Mouse (Mus musculus) layer of hippocampus, adult 9-11 months (tissue): ENCODE measurements at regions not wholly inside any gene's neighbourhood (a gene's known extent, or its start where the extent isn't known, plus 50 kb on each side); places are given as distances from the start of the nearest gene placed in this dataset.

Experiments
- DNase-seq: peaks from one replicate; pipeline ENCODE4 v3.0.0; 2022

DNA sequence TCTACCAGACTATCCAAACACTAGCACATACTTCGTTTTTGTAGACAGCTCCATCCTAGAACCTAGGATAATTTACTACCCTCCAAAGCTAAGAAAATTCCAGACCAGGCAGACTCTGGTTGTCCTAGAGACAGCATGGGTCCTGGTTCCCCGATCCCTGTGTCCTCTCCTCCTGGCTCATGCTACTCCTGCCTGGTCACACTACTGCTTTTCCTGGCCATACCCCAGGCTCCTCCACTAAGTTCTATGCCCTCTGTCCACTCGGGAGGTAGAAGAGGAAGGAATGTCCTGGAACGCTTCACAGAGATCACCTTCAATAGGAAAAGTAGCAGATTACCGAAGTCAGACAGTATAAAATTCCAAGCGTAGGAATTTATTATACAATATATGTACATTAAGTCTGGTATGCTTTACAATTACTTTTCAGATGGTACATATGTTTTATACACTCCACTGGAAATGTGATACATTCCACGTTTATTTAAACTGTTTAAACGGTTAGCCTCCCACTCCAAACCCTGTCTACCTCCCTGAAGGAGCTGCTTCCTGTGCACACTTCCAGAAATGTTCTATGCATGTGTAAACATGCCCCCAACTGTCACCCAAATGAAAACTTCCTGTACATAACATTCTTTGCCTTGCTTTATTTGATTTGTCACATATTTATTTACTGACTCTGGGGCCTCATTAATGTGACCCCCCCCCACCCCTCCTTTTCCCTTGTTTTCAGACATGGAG lies 151.6 kb downstream of the Adamts15 start:
- DNase-seq: no peak

DNA sequence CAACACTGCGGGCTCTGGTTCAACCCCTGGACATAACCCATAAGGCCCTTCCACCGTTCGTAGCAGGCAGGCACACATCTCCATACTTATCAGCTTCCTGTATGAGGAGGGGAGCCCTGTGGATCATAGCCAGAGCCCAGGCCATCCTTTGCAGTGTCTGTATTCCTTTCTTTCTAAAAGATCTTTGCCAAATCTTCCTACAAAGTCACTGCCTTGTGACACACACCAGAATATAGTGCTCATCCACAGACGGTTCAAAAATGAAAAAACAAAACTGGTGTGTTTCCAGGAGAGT lies 152.9 kb downstream of the Adamts15 start:
- no peak for DNase-seq

DNA sequence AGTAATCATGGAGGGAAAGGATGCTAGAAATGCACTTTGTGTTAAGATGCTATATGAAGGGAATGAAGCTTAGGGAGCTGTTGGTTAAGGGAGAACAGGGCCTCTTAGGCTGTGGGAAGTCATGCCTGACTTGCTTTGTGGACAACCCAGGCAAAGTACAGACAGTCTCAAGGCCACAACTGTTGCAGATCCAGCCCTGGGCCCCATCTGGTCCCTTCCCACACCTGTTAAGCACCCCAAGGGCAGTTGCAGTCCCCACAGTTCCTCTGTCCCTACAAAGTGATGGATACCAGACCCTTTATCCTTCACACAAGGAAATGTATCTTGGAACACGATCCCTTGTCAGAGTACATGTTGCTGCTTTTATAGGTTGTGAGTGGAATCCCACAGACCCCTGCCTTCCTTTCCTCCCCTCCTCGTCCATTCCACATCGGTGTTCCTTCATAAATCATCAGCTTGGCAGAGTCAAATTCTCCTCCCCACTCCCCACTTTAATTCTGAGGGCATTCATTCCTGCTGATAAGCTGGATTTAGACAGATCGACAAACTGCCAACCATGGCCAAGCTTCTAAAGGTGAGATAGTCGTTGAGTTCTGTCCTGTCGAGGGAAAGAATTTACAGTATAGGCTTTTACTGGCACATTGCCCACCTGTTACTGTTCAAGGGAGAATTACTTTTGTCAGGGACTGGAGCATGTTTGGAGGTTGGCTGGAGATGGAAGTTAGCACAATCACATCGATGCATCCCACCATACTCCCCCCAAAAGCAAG lies 153.4 kb downstream of the Adamts15 start:
- DNase-seq: no peak

DNA sequence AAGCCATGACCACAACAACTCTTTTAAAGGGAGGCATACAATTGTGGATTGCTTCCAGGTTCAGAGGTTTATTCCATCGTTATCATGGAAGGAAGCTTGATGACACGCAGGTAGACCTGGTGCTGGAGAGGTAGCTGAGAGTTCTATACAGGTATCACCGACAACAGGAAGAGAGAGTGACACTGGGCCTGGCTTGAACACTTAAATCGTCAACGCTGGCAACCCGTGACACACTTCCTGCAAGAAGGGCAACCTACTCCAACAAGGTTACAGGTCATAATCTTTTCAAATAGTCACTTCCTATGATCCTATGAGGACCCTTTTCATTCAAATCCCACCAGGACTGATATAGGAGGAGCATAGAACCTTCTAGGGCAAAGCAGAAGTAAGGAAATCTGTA lies 155.6 kb downstream of the Adamts15 start:
- DNase-seq: no peak

DNA sequence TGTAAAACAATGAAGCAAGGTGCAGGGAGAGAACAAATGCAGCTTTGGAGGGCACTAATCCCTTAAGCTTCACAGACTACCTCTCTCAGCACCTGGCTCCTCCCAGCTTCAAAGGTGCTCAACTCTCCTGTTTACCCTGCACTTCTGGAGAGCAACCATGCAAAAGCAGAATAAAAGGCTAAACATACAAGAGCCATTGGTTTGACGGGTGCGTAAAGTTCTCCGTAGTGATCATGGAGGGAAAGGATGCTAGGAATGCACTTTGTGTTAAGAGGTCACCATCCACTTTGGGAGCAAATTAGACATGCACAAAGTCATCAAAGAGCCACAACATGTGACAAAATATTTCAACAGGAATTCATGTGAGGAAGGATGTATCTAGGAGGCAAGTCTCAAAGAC lies 156.1 kb downstream of the Adamts15 start:
- no peak for DNase-seq

DNA sequence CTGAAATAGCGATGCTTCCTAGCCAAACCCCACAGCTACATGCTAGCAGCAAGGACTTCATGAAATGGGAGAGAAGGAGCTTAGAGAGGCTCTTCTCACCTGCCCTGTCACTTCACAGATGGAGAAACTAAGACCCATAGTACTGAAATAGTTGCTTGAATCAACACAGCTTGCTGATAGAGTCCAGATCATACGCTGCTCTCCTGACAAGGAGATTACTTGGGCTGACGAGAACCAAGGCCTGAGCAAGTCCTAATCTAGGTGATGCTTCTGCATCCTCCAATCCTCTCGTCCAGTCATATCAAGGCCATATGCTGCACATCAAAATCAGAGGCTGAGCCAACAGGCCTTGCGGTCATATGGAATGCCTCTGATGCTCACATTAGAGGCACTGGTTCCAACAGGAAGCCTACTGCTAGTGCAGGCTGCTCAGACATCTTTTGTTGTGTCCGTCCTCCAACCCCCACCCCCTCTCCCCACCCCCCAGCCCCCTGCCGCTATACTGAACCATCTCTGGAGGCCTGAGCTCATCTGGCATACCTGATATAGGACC lies 157.2 kb downstream of the Adamts15 start:
- no peak for DNase-seq

DNA sequence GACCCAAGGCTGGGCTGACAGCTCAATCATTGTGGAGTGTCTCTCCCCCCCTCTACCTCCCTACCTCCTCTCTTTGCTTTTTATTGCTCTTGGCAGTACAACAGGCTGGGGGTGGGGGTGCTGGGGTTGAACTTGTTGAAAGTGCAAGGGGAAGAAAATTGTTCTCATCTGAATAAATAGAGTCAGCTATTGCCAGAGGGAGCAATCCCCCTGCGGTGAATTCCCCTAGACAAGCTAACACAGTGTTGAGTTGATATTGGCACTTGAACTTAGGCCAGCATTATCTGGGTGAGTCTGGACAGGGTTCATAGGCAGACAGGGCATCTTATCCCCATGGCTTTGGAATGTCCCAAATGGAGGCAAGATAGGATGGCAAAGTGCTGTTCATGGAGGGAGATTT lies 159.3 kb downstream of the Adamts15 start:
- DNase-seq: no peak

DNA sequence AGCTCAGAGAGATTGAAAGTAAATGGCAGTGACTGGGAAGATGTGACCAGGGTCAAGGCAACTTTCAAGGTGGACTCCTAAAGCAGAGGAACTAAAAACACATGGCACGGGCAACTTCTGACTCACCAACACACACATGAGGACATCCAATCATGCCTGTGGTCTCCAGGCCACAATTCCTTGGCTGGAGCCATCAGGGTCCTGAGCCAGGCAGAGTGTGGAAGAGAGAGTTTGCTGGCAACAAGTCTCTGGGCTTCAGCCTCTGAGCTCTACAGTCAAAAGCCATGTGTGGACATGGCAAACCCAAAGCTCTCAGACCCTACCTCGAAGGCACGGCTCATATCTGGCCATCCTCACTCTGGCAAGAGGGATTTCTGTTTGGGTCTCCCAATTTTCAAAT lies 164.1 kb downstream of the Adamts15 start:
- no peak for DNase-seq

DNA sequence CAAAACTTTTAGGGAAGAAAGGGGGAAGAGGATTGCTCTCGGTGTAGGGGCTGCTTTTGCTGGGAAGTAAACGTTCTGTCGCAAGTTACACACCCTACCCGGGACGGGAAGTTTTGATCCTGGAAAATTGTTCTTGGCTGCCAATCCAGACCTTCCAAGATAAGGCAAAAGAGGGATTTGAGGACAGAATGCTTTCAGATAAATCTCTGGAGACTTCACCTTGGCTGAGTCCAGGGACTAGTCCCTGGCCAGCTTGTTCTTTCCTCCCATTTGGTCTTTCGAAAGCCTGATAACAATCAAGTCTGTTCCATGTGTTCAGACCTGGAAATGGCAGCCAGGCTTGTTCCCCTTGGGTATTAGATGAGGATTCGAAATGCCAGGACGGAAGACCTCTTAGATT lies 164.8 kb downstream of the Adamts15 start:
- DNase-seq: no peak

DNA sequence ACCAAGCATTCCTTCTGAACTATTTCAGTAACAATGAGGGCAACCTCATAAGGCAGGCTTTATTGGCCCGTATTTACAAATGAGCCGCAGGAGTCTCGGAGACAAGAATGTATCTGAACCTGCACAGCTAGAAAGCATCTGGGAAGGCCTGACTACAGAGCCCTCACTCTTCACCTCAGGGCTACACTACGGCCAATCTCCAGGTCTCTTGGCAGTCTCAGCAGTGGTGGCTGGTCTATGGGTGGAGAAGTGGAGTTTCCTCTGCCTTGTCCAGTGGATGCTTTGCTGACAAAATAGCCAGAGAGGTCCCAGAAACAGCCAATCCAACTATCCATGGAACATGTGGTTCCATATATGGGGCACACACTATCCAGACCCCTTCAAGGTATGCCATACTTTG lies 165.5 kb downstream of the Adamts15 start:
- no peak for DNase-seq

DNA sequence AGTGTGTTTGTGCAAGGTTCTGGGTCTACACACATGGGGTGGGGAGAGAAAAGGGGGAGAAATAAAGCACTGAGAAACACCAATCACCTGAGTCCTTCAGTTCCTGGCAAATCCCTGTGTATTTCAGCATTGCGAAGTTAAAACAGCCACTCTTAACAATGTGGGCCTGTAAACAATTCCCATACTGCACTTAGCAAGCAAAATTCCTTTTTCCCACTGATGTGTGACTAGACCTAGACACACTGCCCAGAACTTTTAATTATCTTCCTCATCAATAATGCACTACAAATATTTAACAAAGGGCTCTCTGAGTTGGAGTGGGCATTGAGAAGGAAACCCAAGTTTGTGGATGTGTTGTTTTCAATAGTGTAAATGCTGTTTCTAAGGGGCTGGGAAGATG lies 166.7 kb downstream of the Adamts15 start:
- DNase-seq: no peak

DNA sequence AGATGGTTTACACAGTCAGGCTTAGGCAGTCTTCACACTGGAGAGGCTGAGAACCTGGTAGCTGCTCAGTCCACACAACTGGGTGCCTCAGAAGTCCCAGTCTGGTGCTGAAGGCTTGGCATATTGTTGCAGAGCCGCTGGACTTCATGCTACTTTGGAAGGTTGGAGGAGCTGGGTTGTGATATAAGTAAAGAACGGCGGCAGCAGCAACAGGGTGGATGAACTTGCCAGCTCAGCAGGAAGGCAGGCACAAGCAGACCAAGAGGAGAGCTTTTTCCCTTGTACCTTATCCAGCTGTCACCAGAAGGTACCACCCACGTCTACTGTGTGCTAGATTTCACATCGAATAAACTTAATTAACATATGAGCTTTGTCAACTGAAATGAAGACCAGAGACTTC lies 167.4 kb downstream of the Adamts15 start:
- DNase-seq: no peak

DNA sequence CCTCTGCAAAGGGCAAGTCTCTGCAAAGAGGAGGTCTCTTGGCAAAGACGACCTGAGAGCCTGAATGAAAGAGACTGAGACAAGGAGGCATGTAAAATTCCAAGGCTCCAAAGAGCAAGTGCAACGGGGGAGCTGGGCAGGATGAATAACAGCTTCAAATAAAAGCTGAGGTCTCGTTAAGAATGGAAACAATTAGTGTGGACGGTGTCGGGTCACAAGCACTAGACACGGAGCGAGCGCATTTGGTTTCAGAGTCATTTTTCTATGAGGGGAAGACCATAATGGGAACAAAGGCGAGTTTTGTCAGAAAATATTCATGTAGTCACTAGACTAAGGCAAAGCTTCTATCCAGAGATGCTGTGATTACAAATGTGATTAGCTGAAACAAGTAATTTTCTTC lies 178.8 kb downstream of the Adamts15 start:
- DNase-seq: no peak

DNA sequence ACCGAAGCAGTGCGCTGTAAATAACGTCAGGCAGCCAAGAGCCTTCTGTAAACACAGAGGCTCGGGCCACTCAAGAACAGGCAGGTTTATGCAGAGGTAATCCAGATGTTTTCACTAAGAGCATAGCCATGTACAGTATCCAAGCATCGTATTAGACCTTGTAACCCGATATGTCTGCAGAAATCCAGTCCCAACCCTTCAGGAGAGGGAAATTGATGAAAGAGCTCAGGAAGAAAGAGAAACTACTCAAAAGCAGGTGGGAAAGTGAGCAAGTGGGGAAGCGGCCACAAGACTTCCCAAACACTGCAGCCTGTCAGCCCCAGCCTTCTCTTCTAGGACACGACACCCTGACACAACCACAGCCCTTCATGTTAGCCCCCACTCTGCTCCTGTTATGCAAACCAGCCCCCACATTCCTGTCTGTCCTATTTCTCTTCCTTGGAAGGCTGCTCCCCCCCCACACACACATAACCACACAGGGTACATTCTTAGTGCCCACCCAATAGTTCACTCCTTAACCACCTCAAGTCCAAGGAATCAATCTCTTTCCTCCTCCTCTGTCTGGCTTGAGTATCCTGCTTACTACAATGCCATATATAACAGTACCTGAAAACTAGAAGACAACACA lies 179.7 kb downstream of the Adamts15 start:
- no peak for DNase-seq

DNA sequence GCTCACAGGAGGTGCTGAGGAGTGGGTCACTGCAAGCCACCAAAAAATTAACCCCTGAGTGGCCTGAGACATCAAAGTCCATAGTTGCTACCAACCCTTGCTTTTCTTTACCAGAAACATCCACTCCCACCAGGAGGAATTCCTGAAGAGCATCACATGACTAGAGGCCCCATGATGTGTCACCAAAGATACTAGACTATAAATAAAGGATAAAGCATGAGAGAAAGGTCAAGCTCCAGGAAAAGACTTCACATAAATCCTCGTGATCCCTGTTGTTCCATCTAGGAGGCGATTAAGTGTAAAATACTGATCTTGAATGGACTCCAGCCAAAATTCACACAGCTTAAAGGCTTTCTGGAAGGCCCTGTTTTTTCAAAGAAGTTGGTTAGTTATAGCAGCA lies 190.6 kb downstream of the Adamts15 start:
- no peak for DNase-seq

DNA sequence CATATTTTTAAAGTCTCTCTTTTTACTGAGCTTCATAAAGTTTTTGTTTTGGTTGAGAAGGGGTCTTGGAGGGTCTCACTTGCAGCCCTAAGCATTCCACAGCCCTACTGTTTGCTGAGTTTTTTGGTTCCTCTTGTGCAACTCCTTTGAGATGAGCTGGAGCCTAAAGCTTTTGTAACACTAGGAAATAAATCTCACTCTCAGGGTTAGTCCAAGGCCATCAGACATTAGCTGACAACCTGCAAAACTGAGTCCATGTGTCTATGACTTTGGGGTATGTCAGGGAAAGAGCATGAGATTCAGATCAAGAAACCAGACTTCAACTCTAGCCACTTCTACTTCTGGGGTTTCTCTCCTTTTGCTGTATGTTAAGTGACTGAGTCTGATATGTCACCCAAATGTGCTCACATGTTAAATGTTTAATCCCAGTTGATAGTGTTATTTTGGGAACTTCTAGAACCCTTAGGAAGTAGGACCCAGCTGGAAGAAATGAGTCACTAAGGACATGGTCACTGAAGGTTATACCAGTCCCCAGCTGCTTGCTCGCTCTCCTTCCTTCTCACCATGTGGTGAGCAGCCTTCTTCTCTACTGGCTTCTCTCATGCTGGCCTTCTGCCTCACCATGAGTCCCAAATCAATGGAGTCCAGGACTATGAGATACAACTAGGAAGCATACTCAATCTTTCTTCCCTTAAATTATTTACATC lies 198.7 kb downstream of the Adamts15 start:
- no peak for DNase-seq

DNA sequence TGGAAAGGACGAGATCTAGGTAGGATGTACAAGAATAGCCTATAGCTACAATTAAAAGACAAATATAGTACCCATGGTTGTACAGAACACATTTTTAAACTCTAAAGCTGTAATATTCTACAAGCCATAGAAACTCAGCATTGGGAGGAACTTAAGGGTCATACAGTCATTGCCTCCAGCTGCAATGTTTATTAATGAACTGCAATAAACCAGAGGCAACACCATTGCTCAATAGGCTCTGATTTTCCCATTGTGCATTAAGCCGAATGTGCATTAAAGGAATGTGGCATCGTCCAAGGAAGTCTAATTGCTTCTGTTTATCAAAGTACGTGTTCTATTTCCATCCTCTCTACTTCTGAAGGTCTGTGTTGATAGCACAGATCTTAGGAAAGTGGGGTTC lies 200.4 kb downstream of the Adamts15 start:
- DNase-seq: no peak

DNA sequence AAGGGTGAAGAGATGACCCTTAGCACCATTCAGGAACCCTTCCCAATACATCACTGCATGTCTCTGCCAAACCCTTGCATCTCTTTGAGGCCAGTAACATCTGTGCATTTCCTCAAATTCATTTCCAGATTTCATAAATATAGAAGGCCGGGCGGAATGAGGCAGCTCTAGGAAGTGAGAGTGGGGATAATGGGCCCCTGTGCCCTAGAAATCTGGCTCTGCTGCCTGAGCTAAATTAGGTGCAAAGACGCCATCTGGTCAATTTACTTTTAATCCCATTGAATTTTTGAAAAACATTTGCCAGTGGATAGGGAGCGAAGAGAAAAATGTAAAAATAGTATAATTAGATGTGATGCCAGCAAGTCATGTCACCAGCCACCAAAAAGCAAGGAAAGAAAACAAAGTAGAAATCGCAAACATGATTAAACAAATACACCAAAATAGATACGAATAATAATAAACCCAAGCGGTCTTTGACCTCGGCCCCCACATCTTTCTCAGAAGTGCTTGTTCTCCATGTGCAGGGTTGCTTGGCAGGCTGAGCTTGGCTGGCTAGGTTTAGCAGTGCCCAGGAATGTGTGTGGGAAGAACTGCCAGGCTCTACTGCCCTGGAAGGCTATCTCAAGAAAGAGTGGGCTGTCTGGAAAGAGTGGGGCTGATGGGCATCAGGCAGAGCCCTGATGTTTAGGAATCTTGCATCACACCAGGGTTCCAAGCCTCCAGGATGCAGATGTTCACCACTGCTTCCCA lies 205.7 kb downstream of the Adamts15 start:
- DNase-seq: peak; percentile 16

DNA sequence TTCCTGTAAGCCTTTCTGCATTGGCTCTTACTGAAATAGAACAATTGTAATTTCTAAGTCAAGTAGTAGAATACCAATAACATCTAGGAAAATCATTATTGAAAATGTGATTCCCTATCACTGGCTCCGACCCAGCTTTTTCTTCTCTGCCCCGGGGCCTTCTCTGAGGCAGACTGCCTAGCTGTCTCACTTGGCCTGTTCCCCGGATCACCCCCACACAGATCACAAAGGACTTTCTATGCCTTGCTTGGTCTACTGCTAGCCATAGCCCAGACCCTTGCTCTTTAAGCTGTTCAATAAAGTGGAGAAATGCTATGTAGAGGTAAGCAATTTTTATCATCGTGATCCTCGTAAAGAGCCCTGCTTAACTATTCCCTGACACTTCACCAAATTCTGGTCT lies 212.1 kb downstream of the Adamts15 start:
- no peak for DNase-seq

DNA sequence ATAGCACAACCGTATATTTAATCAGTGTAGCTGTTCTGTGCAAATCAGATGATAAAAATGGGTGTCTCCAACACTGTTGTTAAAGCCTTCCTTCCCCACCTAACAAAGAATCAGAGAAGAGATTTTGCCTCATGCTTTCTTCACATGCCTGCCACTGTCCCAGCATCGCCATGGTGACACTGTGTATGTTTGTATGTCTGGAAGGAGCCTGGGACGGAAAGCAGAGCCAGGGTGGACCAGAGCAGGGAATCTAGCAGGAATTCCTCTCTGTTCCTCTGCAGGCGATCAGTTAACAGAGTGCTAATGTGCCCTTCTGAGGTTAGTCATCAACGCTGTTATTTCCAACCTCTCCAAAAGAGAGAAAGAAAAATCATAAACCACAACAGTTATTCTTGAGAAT lies 222.4 kb downstream of the Adamts15 start:
- no peak for DNase-seq

DNA sequence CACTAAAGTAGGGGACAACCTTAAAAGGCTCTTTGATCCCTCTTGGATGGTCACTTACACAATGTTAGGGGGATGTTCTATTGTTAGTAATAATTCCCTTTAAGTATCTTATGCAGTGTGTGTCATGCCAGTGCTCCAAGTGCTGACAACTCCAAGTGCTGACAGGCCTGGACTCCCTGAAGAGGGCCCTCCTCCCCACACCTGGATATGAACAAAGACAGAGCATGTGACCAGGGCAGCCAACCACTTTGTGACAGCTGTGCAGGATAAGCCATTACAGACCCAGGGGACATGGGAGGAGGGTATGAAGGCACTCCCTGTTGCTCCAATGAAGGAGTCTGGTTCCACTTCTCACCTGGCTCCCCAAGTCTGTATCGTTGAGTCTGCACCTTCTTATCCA lies 224.7 kb downstream of the Adamts15 start:
- DNase-seq: no peak

DNA sequence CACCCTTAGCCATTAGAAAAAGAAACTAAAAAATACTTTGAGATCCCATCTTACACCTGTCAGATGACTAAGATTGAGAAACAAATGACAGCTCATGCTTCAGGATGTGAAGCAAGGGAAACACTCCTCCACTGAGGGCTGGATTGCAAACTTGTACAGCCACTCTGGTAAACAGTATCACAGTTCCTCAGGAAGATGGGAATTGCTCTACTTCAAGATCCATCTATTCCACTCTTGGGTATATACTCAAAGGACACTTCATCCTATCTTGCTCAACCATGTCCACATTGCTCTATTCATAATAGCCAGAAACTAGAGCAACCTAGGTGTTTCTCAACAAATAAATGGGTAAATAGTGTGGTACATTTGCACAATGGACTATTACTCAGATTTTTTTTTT lies 241.2 kb downstream of the Snx19 start:
- DNase-seq: no peak

DNA sequence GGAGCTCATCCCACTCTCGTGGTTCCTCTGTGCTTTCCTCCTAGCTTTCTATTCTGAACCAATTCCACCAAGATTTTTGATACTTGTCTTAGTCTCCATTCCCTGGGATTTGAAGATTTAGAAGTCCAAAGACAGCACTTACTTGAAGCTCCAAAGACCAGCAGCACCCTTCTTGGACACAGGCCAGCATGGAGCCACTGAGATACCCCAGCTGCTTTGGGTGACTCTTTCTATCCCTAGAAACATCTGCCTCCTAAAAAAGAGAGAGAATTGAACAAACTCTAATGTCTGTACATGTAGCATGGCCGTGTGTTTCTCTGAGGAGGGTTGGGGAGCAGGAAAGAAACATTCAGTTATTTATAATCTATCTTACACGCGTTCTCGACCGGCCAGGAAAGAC lies 235.5 kb downstream of the Snx19 start:
- DNase-seq: no peak
